In the genomic region with DNA sequence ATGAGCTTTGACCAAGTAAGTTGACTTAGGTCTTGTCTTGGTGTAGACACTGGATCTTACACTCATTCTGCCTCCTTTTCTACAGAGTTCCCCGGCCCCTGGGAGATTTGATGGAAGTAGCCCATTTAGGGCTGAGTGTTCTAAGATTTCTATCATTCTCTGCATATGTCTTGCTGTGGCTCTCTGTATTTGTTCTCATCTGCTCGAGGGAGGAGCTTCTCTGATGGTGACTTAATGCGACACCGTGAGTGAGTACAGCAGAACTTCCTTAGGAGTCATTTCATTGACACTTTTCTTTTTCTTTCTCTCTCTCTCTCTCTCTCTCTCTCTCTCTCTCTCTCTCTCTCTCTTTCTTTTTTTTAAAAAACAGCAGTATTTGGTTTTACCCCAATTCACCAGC, we compare ENCODE assay signal across 25 mouse cellular contexts. TPM values are rescaled to one million over a fixed set of nuclear protein-coding genes. Genes with fewer than 3 reads are reported as not detected.
"Had no signal": no experiment of that assay in that cellular context is flagged by ENCODE, and none has a peak within 500 bp of the region (broad histone marks: within the 10 kb centered on the region; RNA-seq: fewer than 3 reads in every experiment).

No protein-coding gene starts in this region.

- ATAC-seq: midbrain, embryonic 13.5 days; midbrain, embryonic 15.5 days had no signal

- H3K27me3 ChIP-seq: megakaryocyte, embryonic 14.5 days; midbrain, embryonic 13.5 days; midbrain, embryonic 15.5 days; neural tube, embryonic 13.5 days; neural tube, embryonic 15.5 days; stomach, embryonic 15.5 days had no signal

- H3K4me3 ChIP-seq: megakaryocyte, embryonic 14.5 days; midbrain, embryonic 13.5 days; midbrain, embryonic 15.5 days; neural tube, embryonic 13.5 days; neural tube, embryonic 15.5 days; stomach, embryonic 15.5 days had no signal

- H3K36me3 ChIP-seq: midbrain, embryonic 13.5 days; midbrain, embryonic 15.5 days; neural tube, embryonic 13.5 days; neural tube, embryonic 15.5 days; stomach, embryonic 15.5 days had no signal

- H3K9ac ChIP-seq: lung, embryonic 14.5 days; midbrain, embryonic 13.5 days; midbrain, embryonic 15.5 days; neural tube, embryonic 13.5 days; neural tube, embryonic 15.5 days; stomach, embryonic 15.5 days had no signal

- H3K4me2 ChIP-seq: lung, embryonic 14.5 days; midbrain, embryonic 11.5 days; midbrain, embryonic 13.5 days; midbrain, embryonic 15.5 days; neural tube, embryonic 13.5 days; neural tube, embryonic 15.5 days; stomach, embryonic 15.5 days had no signal

- H3K4me1 ChIP-seq: midbrain, embryonic 13.5 days; midbrain, embryonic 15.5 days; neural tube, embryonic 13.5 days; neural tube, embryonic 15.5 days; stomach, embryonic 15.5 days had no signal

- H3K9me3 ChIP-seq: megakaryocyte, embryonic 14.5 days; midbrain, embryonic 13.5 days; midbrain, embryonic 15.5 days; neural tube, embryonic 13.5 days; neural tube, embryonic 15.5 days; stomach, embryonic 15.5 days had no signal

- DNase-seq: lung, adult 18-20 months; lung, embryonic 14.5 days; lung, postnatal 14 days; lung, postnatal 36 days; retina, postnatal 1 day; right cerebral cortex, adult 18-20 months; right cerebral cortex, postnatal 25 days; right cerebral cortex, postnatal 4 days; thymus, adult 2 months; thymus, postnatal 25 days; thymus, postnatal 4 days had no signal

- H3K27ac ChIP-seq: macrophage; midbrain, embryonic 13.5 days; midbrain, embryonic 15.5 days; neural tube, embryonic 13.5 days; neural tube, embryonic 15.5 days; stomach, embryonic 15.5 days; stomach, postnatal 0 days had no signal

RNA-seq across cellular contexts. Expression of a gene that starts 45.4 kb away (rescaled TPM):
- total RNA-seq: megakaryocyte progenitor cell, adult 5-6 weeks; midbrain, postnatal 0 days; monocyte, adult 5-6 weeks had no signal
- polyA plus RNA-seq: lung, embryonic 14.5 days; lung, embryonic 16.5 days; macrophage; midbrain, embryonic 11.5 days; midbrain, embryonic 13.5 days; midbrain, embryonic 15.5 days; midbrain, postnatal 0 days; neural tube, embryonic 11.5 days; neural tube, embryonic 13.5 days; neural tube, embryonic 15.5 days had no signal
